Mouse (Mus musculus) urinary bladder, adult 18-20 months (tissue): Measurements from ENCODE around the gene Map2.

Experiments used
- DNase-seq, 2 experiments: peaks; one replicate each; pipeline ENCODE4 v3.0.0; 2022; ENCODE audit warnings: low spot score in 2 of 2, mixed read lengths in 2 of 2

Gene Map2

GRCm38 (mm10) chr1:66292121-66292881 lies 117.2 kb downstream of the Map2 start:
- DNase-seq = no peak

GRCm38 (mm10) chr1:66299376-66299775 lies 124.3 kb downstream of the Map2 start:
- no peak for DNase-seq

- DNase-seq = no peak
These were observed 145.5 kb downstream of the Map2 start for GRCm38 (mm10) chr1:66320378-66321135.

DNA sequence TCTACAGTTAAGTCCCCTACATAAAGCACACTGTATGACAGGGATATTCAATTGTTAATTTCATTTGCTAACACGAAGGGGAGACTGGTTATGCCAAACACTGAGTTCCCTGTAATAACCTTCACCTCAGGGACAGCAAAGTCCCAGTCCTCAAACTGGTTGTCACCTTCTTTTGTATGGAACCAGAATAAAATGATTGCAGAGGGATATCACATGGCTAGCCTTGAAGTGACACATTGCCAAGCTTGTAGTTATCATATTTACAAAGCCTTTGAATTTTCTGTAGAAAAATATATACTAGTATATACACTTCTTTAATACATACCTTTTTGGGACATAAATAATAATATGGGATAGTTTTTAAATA lies 146.0 kb downstream of the Map2 start:
- no peak for DNase-seq

DNA sequence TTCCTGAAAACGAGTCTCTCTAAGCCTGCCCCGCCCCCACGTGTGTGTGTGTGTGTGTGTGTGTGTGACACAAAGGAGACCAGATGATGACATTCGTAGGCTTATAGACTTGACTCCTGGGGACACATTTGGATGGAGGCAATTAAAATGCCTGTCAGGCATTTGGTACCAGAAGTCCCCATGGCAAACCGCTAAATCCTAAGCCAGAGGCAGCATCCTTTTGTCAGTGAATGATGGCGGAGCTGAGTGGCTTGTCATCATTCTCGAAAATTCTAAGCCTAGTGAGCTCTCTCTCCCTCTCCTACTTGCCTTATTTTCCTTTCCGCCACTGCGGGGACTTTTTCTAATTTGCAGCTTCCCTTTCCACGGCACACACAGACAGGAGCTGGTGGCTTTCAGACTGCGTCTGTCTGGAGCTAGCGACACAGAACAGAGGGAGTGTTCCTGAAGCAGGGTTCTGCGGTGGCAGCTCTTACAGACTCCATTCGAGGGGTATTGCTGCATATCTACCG lies 146.6 kb downstream of the Map2 start:
- no peak for DNase-seq

DNA sequence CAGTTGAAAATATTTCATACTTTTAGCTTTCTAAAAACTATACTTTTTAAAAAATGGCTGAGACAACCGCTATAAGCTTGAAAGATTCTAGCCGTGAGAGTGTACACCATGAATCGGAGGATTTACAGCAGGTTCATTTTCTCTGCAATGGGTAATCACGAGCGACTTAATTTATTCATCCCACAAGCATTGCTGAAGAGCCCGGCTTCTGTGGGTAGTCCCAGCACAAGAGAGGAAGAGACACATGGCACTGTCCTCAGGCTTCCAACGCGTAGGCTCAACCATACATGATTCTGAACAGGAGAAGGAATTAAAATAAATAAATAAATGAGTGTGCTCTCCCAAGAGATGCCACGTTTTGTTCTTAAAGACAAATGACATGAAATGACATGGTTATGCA lies 148.4 kb downstream of the Map2 start:
- no peak for DNase-seq

- no peak for DNase-seq
These were observed 149.9 kb downstream of the Map2 start for GRCm38 (mm10) chr1:66324951-66325350.

DNA sequence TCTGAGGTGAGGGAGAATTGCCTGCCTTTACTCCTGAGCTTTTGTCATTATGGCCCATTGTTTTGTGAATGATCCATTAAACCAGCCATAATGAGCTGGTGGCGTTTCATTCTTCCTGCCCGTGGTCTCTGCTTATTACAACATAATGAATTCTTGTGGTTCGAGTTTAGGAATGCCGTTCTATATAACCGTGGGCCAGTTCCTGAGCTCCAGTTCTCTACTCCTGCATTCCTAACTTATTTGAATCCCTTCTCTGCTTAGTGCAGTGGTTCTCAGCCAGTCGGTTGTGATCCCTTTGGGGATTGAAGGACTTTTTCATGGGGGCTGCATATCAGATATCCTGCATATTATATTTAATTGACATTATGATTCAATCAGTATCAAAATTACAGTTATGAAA lies 153.9 kb downstream of the Map2 start:
- DNase-seq = no peak

GRCm38 (mm10) chr1:66329534-66329933 lies 154.5 kb downstream of the Map2 start:
- no peak for DNase-seq

DNA sequence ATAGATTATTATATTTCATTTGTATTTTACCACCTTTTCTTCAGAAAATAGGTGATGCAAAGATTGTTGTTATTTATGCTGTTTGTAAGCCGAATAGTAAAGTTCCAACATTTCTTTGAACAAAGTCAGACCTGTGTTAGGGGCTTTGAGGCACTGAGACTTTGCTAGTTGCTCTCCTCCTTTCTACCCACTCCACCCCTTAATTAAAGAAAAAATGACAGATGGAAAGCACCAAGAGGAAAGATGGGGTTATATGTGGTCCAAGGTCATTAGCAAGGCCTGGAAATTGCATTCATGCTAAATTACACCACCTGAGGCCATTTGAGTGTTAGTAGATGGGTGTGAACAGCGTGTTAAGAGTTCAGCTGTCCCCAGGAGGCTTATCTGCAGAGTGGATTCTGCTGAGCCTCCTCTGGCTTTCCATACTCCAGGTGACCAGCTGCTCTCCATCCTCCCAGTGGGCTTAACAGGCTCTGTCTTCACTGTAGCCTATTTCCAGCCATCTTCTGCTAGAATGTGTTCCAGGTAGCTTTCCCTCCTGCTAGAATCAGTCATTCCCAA lies 160.7 kb downstream of the Map2 start:
- DNase-seq = no peak

DNA sequence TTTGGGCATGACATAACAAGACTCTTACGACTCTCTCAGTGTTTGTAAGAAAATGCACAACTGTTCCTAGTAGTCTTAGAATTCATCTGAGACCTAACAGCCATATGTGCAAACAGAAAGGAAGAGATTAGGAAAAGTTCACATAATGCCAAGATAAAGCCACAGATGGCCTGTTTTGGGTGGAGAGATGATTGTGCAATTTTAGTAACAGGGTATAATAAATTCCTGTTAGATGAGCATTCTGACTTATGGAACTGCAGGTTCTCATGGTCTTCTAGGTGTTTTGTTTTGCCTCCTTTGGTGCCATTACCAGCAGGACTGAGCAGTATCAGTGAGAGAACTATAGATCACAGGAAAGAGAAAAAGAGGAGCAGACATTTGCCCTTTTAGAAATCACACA lies 164.1 kb downstream of the Map2 start:
- DNase-seq = no peak

DNA sequence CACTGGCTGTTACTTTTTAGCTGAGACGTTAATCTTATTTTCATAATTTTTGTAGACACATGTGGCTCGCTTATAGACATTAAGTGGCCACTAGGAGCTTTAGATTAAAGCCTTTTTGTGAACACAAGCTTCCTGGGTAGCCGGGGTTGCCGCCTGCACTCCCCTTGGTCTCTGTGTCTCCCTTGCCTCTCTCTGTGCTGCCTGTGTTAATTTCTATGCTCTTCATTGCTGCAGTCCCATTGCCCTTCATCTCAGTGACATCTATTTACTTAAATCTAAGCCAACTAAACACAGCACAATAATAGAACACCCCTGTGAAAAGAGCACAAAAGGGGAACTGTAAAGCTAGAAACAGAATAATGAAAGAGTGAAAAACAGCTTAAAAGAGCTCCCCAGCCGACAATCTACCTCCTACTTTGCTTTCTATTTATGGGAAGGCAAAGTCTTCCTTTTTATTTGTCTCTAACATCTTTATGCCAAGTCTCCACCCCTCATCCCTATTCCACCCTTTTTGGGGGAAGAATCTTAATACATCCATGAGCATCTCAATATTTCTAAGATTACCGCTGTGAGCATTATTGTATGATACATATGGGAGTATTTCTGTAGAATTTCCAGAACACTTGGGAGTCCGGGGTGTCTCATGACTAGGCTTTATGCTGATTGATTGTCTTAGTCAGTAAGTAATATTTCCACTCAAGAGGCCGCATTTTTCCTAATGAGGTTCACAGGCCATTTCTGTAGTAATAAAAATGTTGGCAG lies 173.5 kb downstream of the Map2 start:
- DNase-seq = no peak

DNA sequence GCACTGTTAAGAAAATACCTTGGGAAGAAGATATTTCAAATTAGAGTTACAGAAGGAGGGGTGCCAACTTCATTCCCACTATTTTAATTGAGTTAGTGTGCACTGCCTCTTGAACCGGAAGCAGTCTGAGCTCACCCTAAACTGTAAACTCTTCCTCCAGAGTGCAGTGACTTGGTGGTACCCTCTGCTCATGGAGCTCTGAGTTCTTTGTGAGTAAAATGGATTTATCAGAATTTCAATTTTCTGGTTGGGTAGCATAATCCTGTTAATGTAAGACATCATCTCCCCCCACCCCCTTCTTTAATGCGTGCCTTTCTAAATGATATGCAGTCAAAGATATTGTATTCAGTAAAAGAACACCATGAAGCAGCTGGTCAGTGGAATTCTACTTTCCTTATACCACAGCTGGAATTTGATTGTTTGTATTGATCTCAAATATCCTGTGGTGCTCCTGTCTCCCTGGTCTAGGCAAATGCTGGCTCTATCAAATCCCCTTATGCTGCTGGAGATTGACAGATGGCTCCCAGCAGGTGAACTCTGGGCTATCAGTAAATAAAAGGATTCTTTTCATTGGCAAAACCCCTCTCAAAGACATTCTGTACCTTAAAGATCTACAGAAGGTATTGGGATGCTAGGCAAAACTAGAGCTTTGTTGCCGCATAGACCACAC lies 174.2 kb downstream of the Map2 start:
- no peak for DNase-seq

- DNase-seq = no peak
These were observed 176.3 kb downstream of the Map2 start for GRCm38 (mm10) chr1:66351366-66351765.

DNA sequence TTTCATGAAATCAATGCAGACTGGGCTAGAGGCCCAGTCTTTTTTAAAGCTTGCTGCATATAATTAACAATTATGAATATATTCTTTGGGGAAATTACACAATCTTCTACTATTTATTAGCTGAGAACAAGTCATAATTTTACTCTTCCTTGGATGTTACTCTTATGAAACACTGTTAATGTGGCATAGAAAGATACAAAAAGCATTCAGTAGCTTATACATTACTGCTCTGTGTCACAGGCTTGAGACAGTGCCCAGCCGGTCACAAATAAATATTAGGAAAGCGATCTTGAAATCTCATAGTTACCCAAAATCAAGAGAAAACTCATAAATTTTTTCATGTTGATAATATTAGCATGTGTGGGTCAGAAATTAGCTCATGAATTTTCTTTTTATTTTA lies 186.7 kb downstream of the Map2 start:
- DNase-seq = no peak

- DNase-seq = no peak
These were observed 188.2 kb downstream of the Map2 start for GRCm38 (mm10) chr1:66363285-66363684.

DNA sequence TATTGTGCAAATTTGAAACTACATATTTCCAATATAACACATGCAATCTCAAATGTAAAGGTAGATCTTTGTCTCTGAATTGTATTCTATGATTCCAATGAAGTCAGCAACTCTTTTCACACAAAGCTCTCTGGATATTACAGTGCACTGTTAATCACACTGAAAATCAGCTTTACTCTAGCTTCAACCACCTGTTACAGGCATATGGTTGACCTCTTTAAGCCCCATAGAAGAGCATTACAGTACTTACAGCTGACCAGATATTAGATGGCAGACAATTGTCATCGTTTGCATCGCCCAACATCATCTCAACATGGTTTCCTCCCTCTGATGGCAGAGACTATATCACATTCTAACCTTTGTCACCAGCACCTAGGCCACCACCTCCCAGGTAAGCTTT lies 189.3 kb downstream of the Map2 start:
- no peak for DNase-seq

DNA sequence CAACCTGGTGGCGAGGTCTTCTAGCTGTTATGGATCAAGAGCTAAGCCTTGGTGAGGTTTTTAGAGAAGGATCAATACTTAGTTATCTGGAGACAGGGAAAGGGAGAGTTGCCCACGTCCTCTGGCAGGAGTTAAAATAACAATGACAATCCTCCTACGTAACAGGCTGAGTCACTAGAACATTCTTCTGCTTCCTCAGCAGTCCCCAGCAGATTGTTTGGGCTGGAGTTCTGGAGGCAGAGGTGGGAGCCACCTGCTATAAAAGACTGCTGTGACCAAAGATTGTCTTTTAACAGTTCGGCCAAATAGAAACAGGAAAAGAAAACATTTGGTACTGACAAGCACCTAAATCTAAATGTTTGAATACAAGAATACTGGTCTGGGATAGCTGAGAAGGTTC lies 190.5 kb downstream of the Map2 start:
- no peak for DNase-seq

DNA sequence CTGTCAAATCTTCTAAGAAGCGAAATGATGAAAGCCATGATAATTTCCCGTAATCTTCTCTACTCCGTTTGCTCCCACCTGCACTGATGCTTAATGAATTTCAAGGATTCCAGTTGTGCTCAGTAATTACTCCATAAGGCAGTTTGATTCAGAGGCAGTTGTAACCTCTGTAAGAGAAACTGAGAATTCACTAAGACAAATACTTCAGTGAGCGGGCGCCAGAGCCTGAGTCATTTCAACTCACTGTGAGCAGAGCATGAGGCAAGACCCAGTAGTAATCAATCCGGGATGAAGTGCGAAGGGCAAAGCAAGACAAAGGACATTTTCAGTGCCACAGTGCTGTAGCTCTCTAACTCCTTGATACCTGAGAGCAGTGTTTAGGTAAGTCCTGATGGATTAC lies 194.4 kb downstream of the Map2 start:
- DNase-seq = no peak

DNA sequence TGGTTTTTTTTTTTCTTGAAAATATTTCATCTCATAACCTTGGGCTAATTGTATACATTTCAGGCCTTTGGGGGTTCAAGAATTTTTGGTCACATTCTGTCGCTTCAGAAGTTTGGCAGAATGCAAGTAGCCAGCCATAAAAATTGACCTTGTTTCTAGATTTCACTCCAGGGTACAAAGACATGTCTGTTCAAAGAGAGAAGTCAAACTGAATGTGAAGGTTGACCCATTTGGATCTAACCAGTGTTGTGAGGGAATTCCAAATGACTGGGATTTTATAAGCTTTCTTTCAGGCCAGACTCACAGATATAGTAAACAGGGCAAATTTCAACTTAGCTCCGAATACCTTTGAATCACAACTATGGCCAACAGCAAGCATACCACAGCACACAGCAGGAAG lies 196.3 kb downstream of the Map2 start:
- DNase-seq = no peak

DNA sequence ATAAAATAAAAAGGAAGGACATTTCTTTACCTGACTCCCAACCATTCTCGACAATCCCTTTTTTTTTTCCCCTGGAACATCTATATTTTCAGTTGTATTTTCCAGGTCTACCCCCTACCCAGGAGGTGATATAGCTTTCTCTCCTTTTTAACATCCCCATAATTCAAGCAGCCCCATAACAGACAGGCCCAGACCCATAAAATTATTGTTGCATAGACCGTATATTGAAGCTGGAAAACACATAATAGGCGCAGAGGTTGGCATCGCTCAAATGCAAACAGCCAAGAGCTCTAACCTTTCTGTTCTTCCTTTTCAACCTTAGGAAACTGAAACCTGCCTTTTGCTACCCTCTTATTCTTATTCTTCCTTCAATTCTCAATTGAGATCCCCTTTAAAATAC lies 211.2 kb downstream of the Map2 start:
- no peak for DNase-seq
